Mouse (Mus musculus) forebrain, embryonic 13.5 days (tissue): ENCODE results near the gene Ninl. TPM values are rescaled to one million over a fixed set of nuclear protein-coding genes. Genes with fewer than 3 reads are reported as not detected.

Experiments used
- ATAC-seq: fragments of 200-750 bp; cut with Nextera tagmentation; 2 replicates; pipeline ENCODE4 v1.8.0; 2017
- H3K27ac ChIP-seq: fragments of 300-500 bp; sonication (generic); 2 replicates; pipeline ENCODE4 v1.5.1; 2015; ENCODE audit warnings: inconsistent platforms, mild to moderate bottlenecking, moderate library complexity
- H3K27me3 ChIP-seq: fragments of 300-500 bp; sonication (generic); 2 replicates; pipeline ENCODE4 v1.6.1; 2015; ENCODE audit warnings: mild to moderate bottlenecking, inconsistent platforms
- H3K36me3 ChIP-seq: fragments of 300-500 bp; sonication (generic); 2 replicates; pipeline ENCODE4 v1.6.1; 2015; ENCODE audit warnings: mild to moderate bottlenecking, inconsistent platforms; ENCODE audit not compliant: poor library complexity, severe bottlenecking
- H3K4me1 ChIP-seq: fragments of 300-500 bp; sonication (generic); 2 replicates; pipeline ENCODE4 v1.6.1; 2015; ENCODE audit warnings: inconsistent platforms
- H3K4me2 ChIP-seq: fragments of 300-500 bp; sonication (generic); 2 replicates; pipeline ENCODE4 v1.6.1; 2015; ENCODE audit warnings: inconsistent platforms, mild to moderate bottlenecking, moderate library complexity
- H3K4me3 ChIP-seq: fragments of 300-500 bp; sonication (generic); 2 replicates; pipeline ENCODE4 v1.5.1; 2015; ENCODE audit warnings: mild to moderate bottlenecking, inconsistent platforms
- H3K9ac ChIP-seq: fragments of 300-500 bp; sonication (generic); 2 replicates; pipeline ENCODE4 v1.6.1; 2015; ENCODE audit warnings: mild to moderate bottlenecking, inconsistent platforms
- H3K9me3 ChIP-seq: fragments of 300-500 bp; sonication (generic); replicated peaks from 2 replicates; pipeline ENCODE4 v1.6.1; 2016; ENCODE audit warnings: inconsistent platforms
- WGBS: fragments of 180-500 bp; shearing (Covaris S2); methylation state at CpG from one replicate; pipeline ENCODE4 v1.1.7; 2015; 5-methylcytosine and 5-hydroxymethylcytosine counted together
- polyA plus RNA-seq: library from polyadenylated mRNA; unstranded; fragments of >200 nt; fragmentation: Nextera tagmentation; extraction: Ambion mirVana; gene quantifications from 2 replicates; pipeline ENCODE4 v1.2.1, GENCODE M21; 2015

Gene Ninl
- polyA plus RNA-seq: 16.3 and 20.6 TPM in 2 replicates

GRCm38 (mm10) chr2:151039232-151039695 is at the start of gene Ninl, which contains the start of gene Nanp:
Ninl (minus strand) TSS chr2:151039382.
Nanp (minus strand) TSS chr2:151039398.
- H3K4me3 ChIP-seq: peak within 1 kb of the TSS; percentile 92
- no peaks in the 10 kb centered on the region for H3K9me3 ChIP-seq
- H3K9ac ChIP-seq: peak within 1 kb of the TSS; percentile 98
- WGBS: under 1% methylated on average over 34 of the region's 34 CpGs
- H3K27ac ChIP-seq: peak within 1 kb of the TSS; percentile 54; the same call in 1 of the 2 replicates
- peak within 1 kb of the TSS; percentile 77 for H3K4me2 ChIP-seq
- no peaks in the 10 kb centered on the region for H3K36me3 ChIP-seq
- peaks cover 16% of the 10 kb centered on the region for H3K4me1 ChIP-seq
- peak; percentile 94 for ATAC-seq
- no peaks in the 10 kb centered on the region for H3K27me3 ChIP-seq

- Histone ChIP-seq H3K4me3 (no peak overlapping the region), H3K4me2 (no peak overlapping the region), H3K27me3 (no peaks in the 10 kb centered on the region), H3K4me1 (no peaks in the 10 kb centered on the region), H3K9ac (no peak overlapping the region), H3K27ac (no peak overlapping the region), H3K9me3 (peaks cover 3% of the 10 kb centered on the region; the same call in 1 of the 2 replicates), H3K36me3 (no peaks in the 10 kb centered on the region)
- WGBS: 86% methylated on average over 1 of the region's 1 CpGs
- no peak for ATAC-seq
Measured at GRCm38 (mm10) chr2:151056637-151057036, 17.5 kb upstream of the Ninl start.

- Histone ChIP-seq H3K4me3 (no peak overlapping the region), H3K27ac (no peak overlapping the region), H3K9ac (no peak overlapping the region), H3K36me3 (no peaks in the 10 kb centered on the region), H3K9me3 (no peaks in the 10 kb centered on the region), H3K4me1 (peaks cover 16% of the 10 kb centered on the region), H3K4me2 (no peak overlapping the region), H3K27me3 (no peaks in the 10 kb centered on the region)
- WGBS: 91% methylated on average over 1 of the region's 1 CpGs
- no peak for ATAC-seq
Measured at GRCm38 (mm10) chr2:151040411-151040810, 1.2 kb upstream of the Ninl start.

- WGBS: 35% methylated on average over 8 of the region's 8 CpGs
Measured at GRCm38 (mm10) chr2:151039726-151040125, 544 bp upstream of the Ninl start.

GRCm38 (mm10) chr2:151038811-151039222 is 365 bp downstream of the Ninl start:
- 0% methylated on average over 30 of the region's 30 CpGs for WGBS
- peak overlapping the region; percentile 54; the same call in 1 of the 2 replicates for H3K27ac ChIP-seq
- ATAC-seq: no peak; the same call in 1 of the 2 replicates

More at GRCm38 (mm10) chr2:151039726-151040125, 544 bp upstream of the Ninl start:
- Histone ChIP-seq H3K9ac (peak overlapping the region; percentile 98), H3K36me3 (no peaks in the 10 kb centered on the region), H3K4me3 (peak overlapping the region; percentile 92), H3K9me3 (no peaks in the 10 kb centered on the region), H3K27me3 (no peaks in the 10 kb centered on the region), H3K4me2 (peak overlapping the region; percentile 77), H3K27ac (0 out of 2 replicates have a peak overlapping the region, but pooled peaks have one; percentile 35), H3K4me1 (peaks cover 16% of the 10 kb centered on the region)
- ATAC-seq: peak; percentile 36

GRCm38 (mm10) chr2:151037876-151038552 is 1.2 kb downstream of the Ninl start:
- Histone ChIP-seq H3K36me3 (no peaks in the 10 kb centered on the region), H3K9ac (peak overlapping the region; percentile 98), H3K27me3 (no peaks in the 10 kb centered on the region), H3K9me3 (no peaks in the 10 kb centered on the region), H3K27ac (no peak overlapping the region), H3K4me1 (peaks cover 16% of the 10 kb centered on the region), H3K4me2 (peak overlapping the region; percentile 77), H3K4me3 (peak overlapping the region; percentile 92)
- 62% methylated on average over 18 of the region's 18 CpGs for WGBS
- ATAC-seq: no peak

More at GRCm38 (mm10) chr2:151038811-151039222, 365 bp downstream of the Ninl start:
- H3K4me3 ChIP-seq: peak overlapping the region; percentile 92
- H3K4me2 ChIP-seq: peak overlapping the region; percentile 77
- H3K9ac ChIP-seq: peak overlapping the region; percentile 98
- H3K9me3 ChIP-seq: no peaks in the 10 kb centered on the region
- peaks cover 16% of the 10 kb centered on the region for H3K4me1 ChIP-seq
- no peaks in the 10 kb centered on the region for H3K36me3 ChIP-seq
- no peaks in the 10 kb centered on the region for H3K27me3 ChIP-seq

- no peak for ATAC-seq
- Histone ChIP-seq H3K9me3 (no peaks in the 10 kb centered on the region), H3K4me2 (0 out of 2 replicates have a peak overlapping the region, but pooled peaks have one; percentile 77)
Measured at GRCm38 (mm10) chr2:151037292-151037691, 1.9 kb downstream of the Ninl start.

GRCm38 (mm10) chr2:151036721-151037120 is 2.5 kb downstream of the Ninl start:
- no peak overlapping the region for H3K9ac ChIP-seq
- no peak for ATAC-seq
- H3K4me2 ChIP-seq: no peak overlapping the region
- no peaks in the 10 kb centered on the region for H3K9me3 ChIP-seq
- no peaks in the 10 kb centered on the region for H3K27me3 ChIP-seq
- H3K4me3 ChIP-seq: no peak overlapping the region
- H3K27ac ChIP-seq: no peak overlapping the region
- WGBS: 96% methylated on average over 2 of the region's 2 CpGs
- H3K36me3 ChIP-seq: no peaks in the 10 kb centered on the region
- H3K4me1 ChIP-seq: peaks cover 16% of the 10 kb centered on the region

More at GRCm38 (mm10) chr2:151037292-151037691, 1.9 kb downstream of the Ninl start:
- Histone ChIP-seq H3K36me3 (no peaks in the 10 kb centered on the region), H3K27ac (no peak overlapping the region), H3K4me3 (no peak overlapping the region), H3K9ac (no peak overlapping the region; the same call in 1 of the 2 replicates), H3K27me3 (no peaks in the 10 kb centered on the region), H3K4me1 (peaks cover 16% of the 10 kb centered on the region)
- WGBS: 92% methylated on average over 1 of the region's 1 CpGs

- Histone ChIP-seq H3K27me3 (no peaks in the 10 kb centered on the region), H3K36me3 (no peaks in the 10 kb centered on the region), H3K4me2 (no peak overlapping the region), H3K27ac (no peak overlapping the region), H3K4me1 (peaks cover 14% of the 10 kb centered on the region), H3K9ac (no peak overlapping the region), H3K4me3 (no peak overlapping the region), H3K9me3 (no peaks in the 10 kb centered on the region)
- 93% methylated on average over 3 of the region's 3 CpGs for WGBS
- no peak for ATAC-seq
Measured at GRCm38 (mm10) chr2:151034435-151034834, 4.7 kb downstream of the Ninl start.

GRCm38 (mm10) chr2:151021158-151021557 is 18.0 kb downstream of the Ninl start:
- WGBS: 91% methylated on average over 10 of the region's 10 CpGs
- H3K36me3 ChIP-seq: 0 out of 2 replicates have a peak, but pooled peaks cover 5% of the 10 kb centered on the region
- no peak for ATAC-seq
- no peak overlapping the region for H3K4me2 ChIP-seq
- H3K27me3 ChIP-seq: no peaks in the 10 kb centered on the region
- H3K4me1 ChIP-seq: no peaks in the 10 kb centered on the region
- H3K9ac ChIP-seq: no peak overlapping the region
- no peak overlapping the region for H3K4me3 ChIP-seq
- H3K9me3 ChIP-seq: no peaks in the 10 kb centered on the region
- H3K27ac ChIP-seq: no peak overlapping the region

- no peak overlapping the region for H3K9ac ChIP-seq
- no peaks in the 10 kb centered on the region for H3K36me3 ChIP-seq
- no peaks in the 10 kb centered on the region for H3K27me3 ChIP-seq
- no peak overlapping the region for H3K27ac ChIP-seq
- no peak overlapping the region for H3K4me2 ChIP-seq
- H3K4me3 ChIP-seq: no peak overlapping the region
- no peak for ATAC-seq
- WGBS: 87% methylated on average over 2 of the region's 2 CpGs
- no peaks in the 10 kb centered on the region for H3K4me1 ChIP-seq
- H3K9me3 ChIP-seq: no peaks in the 10 kb centered on the region
Measured at GRCm38 (mm10) chr2:151015316-151015715, 23.9 kb downstream of the Ninl start.

GRCm38 (mm10) chr2:151011273-151011672 is 27.9 kb downstream of the Ninl start:
- no peaks in the 10 kb centered on the region for H3K9me3 ChIP-seq
- no peak overlapping the region for H3K4me3 ChIP-seq
- no peaks in the 10 kb centered on the region for H3K27me3 ChIP-seq
- H3K27ac ChIP-seq: no peak overlapping the region
- H3K9ac ChIP-seq: no peak overlapping the region
- 77% methylated on average over 1 of the region's 1 CpGs for WGBS
- no peaks in the 10 kb centered on the region for H3K36me3 ChIP-seq
- peaks cover 27% of the 10 kb centered on the region for H3K4me1 ChIP-seq
- no peak overlapping the region for H3K4me2 ChIP-seq
- no peak for ATAC-seq
